Mouse (Mus musculus): ENCODE measurements around the gene Csmd2.

- TF ChIP-seq ZNF384 (IDR thresholded peaks at IDR 0.05; ENCODE audit: low read depth, low read length) (no peak), ZC3H11A (IDR thresholded peaks at IDR 0.05; ENCODE audit: borderline replicate concordance, low read depth, low read length) (no peak), CHD2 (IDR thresholded peaks at IDR 0.05; ENCODE audit: low read depth, low read length) (no peak), HCFC1 (IDR thresholded peaks at IDR 0.05; ENCODE audit: borderline replicate concordance, insufficient read depth, low read length) (no peak)
Measured at GRCm38 (mm10) chr4:128340457-128340856, 352.8 kb downstream of the Csmd2 start.
